Mouse (Mus musculus) CD8-positive naive resting alpha-beta T cell, adult 2 months (primary cell): ENCODE measurements around the gene Scgb2b18.
"Not testable (repeated sequence)": the region's sequence is repeated elsewhere in the genome, so short reads cannot be mapped to it uniquely, and the experiment has no call there.

Source experiments
- DNase-seq, 2 experiments: peaks; one replicate each; pipeline ENCODE4 v3.0.0; 2022; ENCODE audit warnings: low read depth in 2 of 2, low spot score in 2 of 2

Scgb2b18 gene

GRCm38 (mm10) chr7:33173764-33174163 lies at the start of gene Scgb2b18:
Scgb2b18 (minus strand) TSS chr7:33173864.
- DNase-seq, result not testable (repeated sequence)

GRCm38 (mm10) chr7:33185268-33185667 lies 11.6 kb upstream of the Scgb2b18 start, which contains the start of gene Scgb1b18:
Scgb1b18 (plus strand) TSS chr7:33185568.
- not testable (repeated sequence) for DNase-seq
